Mouse (Mus musculus): ENCODE measurements around the gene Mptx1. TPM values are rescaled to one million over a fixed set of nuclear protein-coding genes. Genes with fewer than 3 reads are reported as not detected.
"Not testable (repeated sequence)": the region's sequence is repeated elsewhere in the genome, so short reads cannot be mapped to it uniquely, and the experiment has no call there.

Mptx1 gene
- total RNA-seq (2021): not detected
- long read RNA-seq, experiment 1: 0 reads
- long read RNA-seq, experiment 2: 0 reads

DNA sequence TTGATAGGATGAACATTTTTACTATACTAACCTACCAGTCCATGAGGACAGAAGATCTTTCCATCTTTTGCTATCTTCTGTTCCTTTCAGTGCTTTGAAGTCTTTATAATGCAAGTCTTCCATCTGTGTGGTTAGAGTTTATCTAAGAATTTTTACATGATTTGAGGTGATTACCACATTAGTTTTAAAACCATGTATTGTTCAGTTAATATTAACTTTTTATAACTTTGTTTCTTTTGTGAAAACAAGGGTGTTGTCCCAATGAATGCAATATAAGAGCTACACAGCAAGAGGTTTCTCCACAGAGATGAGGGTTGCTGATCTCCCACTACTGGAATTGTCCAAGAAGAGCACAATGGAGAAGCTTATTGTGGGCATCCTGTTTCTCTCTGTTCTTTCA lies at the start of gene Mptx1:
Mptx1 (plus strand) TSS at position 301 of the 400 bp plus-strand sequence.
- no peak for DNase-seq (ENCODE audit: low spot score in 2 of 2)

DNA sequence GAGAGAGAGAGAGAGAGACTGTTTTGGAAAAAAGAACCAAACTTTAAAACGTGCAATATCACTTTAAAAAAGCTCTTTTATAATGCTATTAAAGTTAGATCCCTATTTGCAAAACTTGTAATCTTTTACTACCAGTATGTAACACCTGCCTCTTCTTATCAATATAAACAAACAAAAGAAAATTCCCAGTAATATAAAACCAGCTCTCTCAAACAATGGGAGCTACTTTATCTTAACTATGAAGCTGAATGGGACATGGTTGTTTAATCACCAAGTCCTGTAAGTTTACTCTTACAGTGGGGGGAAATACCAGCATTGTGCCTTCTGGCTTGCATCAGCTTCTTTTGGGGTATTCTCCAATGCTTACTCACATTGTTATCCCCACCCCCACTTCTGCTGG lies 27.2 kb upstream of the Mptx1 start:
- no peak for DNase-seq (ENCODE audit: low spot score in 2 of 2)

DNA sequence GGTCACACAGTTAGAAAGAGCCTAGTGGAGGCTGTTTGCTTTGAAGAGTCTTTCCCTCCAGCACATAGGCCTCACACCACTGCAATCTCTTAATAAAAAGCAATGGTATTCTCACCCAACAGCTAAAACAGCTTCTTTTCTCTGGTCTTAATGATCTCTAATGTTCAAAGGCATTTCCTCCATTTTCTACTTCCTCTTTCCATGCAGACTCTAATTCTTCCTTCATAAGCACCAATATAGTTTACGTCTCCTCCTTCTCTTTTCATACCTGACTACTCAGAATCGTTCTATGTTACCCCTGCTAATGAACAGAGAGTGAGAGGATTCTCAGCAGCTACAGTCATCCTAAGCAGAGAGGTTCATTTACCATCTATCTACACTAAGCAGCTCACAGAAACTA lies 13.0 kb upstream of the Mptx1 start:
- DNase-seq (ENCODE audit: low spot score in 2 of 2): no peak

- DNase-seq (ENCODE audit: low spot score in 2 of 2): not testable (repeated sequence)
Observed at GRCm38 (mm10) chr1:174353636-174354035, 23.3 kb downstream of the Mptx1 start.

- DNase-seq (ENCODE audit: low spot score in 2 of 2): no peak
Observed at GRCm38 (mm10) chr1:174354640-174355039, 24.3 kb downstream of the Mptx1 start.

GRCm38 (mm10) chr1:174364882-174365451 lies 34.6 kb downstream of the Mptx1 start, which contains the start of gene Olfr417:
TSS of gene Olfr417 (plus strand) at chr1:174365122.
- no peak for DNase-seq (ENCODE audit: low spot score in 2 of 2)

DNA sequence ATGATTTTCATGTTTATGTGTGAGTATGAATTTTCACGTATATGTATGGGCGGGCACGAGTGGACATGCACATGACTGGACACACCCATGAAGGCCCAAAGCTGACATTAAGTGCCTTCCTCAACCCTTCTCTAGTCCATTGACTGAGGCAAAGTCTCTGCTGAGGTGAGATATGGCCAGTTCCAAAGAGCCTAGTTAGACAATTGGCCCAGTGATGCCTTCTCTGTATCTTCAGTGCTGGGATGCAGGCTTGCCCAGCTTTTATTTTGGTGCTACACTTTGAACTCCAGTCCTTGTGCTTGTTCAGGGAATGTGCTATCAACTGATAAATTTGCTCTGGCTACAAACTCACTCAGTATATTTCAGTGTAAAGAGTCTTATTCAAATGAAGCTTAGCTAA lies 43.5 kb downstream of the Mptx1 start:
- DNase-seq (ENCODE audit: low spot score in 2 of 2): no peak

Other genes with a start within 250 kb of the Mptx1 start
- not detected for gene Olfr429, start 246.2 kb upstream of the Mptx1 start, total RNA-seq (2021)
- not detected for gene Olfr427, start 233.6 kb upstream of the Mptx1 start, total RNA-seq (2021)
- not detected for gene Olfr231, start 209.4 kb upstream of the Mptx1 start, total RNA-seq (2021)
- not detected for gene Olfr424, start 199.0 kb upstream of the Mptx1 start, total RNA-seq (2021)
- not detected for gene Olfr420, start 174.9 kb upstream of the Mptx1 start, total RNA-seq (2021)
- 10 to 100 TPM in 1 of 2 experiments, 1 to 10 TPM in 1; 5.0 to 10.4 TPM for gene Spta1, start 157.7 kb upstream of the Mptx1 start, total RNA-seq (2021)
- gene Olfr419, start 78.5 kb upstream of the Mptx1 start, total RNA-seq (2021): not detected
- not detected for gene Olfr417, start 34.6 kb downstream of the Mptx1 start, total RNA-seq (2021)
- gene Olfr248, start 60.5 kb downstream of the Mptx1 start, total RNA-seq (2021): not detected
- gene Olfr414, start 93.5 kb downstream of the Mptx1 start, total RNA-seq (2021): not detected
- not detected for gene Olfr220, start 111.6 kb downstream of the Mptx1 start, total RNA-seq (2021)
- gene Fmn2, start 171.3 kb downstream of the Mptx1 start, total RNA-seq (2021): 1 to 10 TPM; 4.3 to 4.4 TPM

All from adrenal gland, postnatal 4 days (tissue).